Comparison of ENCODE assay signal across 19 mouse cellular contexts in the genomic region with DNA sequence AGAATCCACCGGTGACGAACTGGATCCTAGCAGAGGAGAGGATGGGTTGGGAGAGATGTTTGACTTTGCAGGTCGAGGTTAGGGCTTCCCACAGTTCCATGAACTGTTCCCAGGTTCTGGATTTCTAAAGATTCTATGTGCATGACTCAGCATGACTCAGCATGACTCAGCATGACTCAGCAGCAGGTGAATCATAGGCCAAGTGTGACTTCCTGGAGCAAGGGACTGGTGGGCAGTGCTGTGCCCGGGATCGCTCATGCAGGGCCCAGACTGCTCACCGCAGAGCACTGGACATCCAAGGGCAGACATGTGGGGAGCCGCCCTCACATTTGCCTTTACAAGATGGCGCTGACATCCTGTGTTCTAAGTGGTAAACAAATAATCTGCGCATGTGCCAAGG.
DNase-seq lines count a peak whose midpoint lies in the region; ATAC-seq and TF ChIP-seq lines count a peak whose summit lies in the region.
"Had no signal": no experiment of that assay in that cellular context is flagged by ENCODE, and none has a peak within 500 bp of the region (broad histone marks: within the 10 kb centered on the region; RNA-seq: fewer than 3 reads in every experiment).

No protein-coding gene starts in this region.

- H3K9me3 ChIP-seq in kidney, postnatal 0 days (replicated peaks; ENCODE audit: low read length), result no peaks in the 10 kb centered on the region
- H3K9me3 ChIP-seq: embryonic facial prominence, embryonic 10.5 days; heart, embryonic 12.5 days; limb, embryonic 15.5 days; liver, embryonic 15.5 days had no signal

- H3K4me3 ChIP-seq in kidney, postnatal 0 days (replicated peaks; ENCODE audit: low read depth, low read length), result no peak overlapping the region
- no peak overlapping the region for H3K4me3 ChIP-seq in layer of hippocampus, adult 2 months
- H3K4me3 ChIP-seq: embryonic facial prominence, embryonic 10.5 days; heart, embryonic 12.5 days; limb, embryonic 15.5 days; liver, embryonic 15.5 days had no signal

- no peak overlapping the region for H3K27ac ChIP-seq in kidney, postnatal 0 days
- no peak overlapping the region for H3K27ac ChIP-seq in layer of hippocampus, adult 2 months
- H3K27ac ChIP-seq: embryonic facial prominence, embryonic 10.5 days; hindbrain, embryonic 14.5 days; limb, embryonic 15.5 days; liver, embryonic 15.5 days had no signal

- no peak for TF ChIP-seq CTCF in kidney, postnatal 0 days (IDR thresholded peaks at IDR 0.05; ENCODE audit: low read depth)
- no peak for TF ChIP-seq CTCF in layer of hippocampus, adult 2 months (conservative IDR thresholded peaks at IDR 0.05)

- DNase-seq in kidney, postnatal 0 days (ENCODE audit: low spot score), result no peak
- no peak for DNase-seq in kidney, postnatal 25 days
- DNase-seq in 416B (ENCODE audit: low read depth), result peak; percentile 17
- peak; percentile 46 for DNase-seq in Muller cell, postnatal 12 days (ENCODE audit: inconsistent ontology term)
- DNase-seq in brain, adult 2 months (ENCODE audit: low read depth, low spot score), result peak; percentile 63
- no peak for DNase-seq in layer of hippocampus, adult 2 months (ENCODE audit: low spot score in 2 of 2)
- no peak for DNase-seq in testis, postnatal 14 days (ENCODE audit: low spot score)
- DNase-seq: cerebellum, adult 2 months; kidney, adult 8-10 months; kidney, postnatal 4 days; spleen, adult 18-20 months; thymus, adult 2 months had no signal

- H3K36me3 ChIP-seq in kidney, postnatal 0 days (ENCODE audit: insufficient read depth, low read length), result no peaks in the 10 kb centered on the region
- H3K36me3 ChIP-seq: embryonic facial prominence, embryonic 10.5 days; heart, embryonic 12.5 days; limb, embryonic 15.5 days; liver, embryonic 15.5 days had no signal

- no peaks in the 10 kb centered on the region for H3K4me1 ChIP-seq in kidney, postnatal 0 days (replicated peaks; ENCODE audit: insufficient read depth, low read length)
- H3K4me1 ChIP-seq: heart, embryonic 12.5 days; limb, embryonic 15.5 days; liver, embryonic 15.5 days had no signal

- ATAC-seq in kidney, postnatal 0 days (replicated peaks; ENCODE audit: low FRiP score, low read depth), result 0 out of 2 replicates have a peak, but pooled peaks have one; percentile 29
- no peak for ATAC-seq in CD4-positive, CD25-positive, alpha-beta regulatory T cell, adult 4 months

- WGBS in kidney, postnatal 0 days, result 94% methylated on average over 9 of the region's 9 CpGs

- no peak overlapping the region for H3K4me2 ChIP-seq in kidney, postnatal 0 days (ENCODE audit: low read length)
- H3K4me2 ChIP-seq: heart, embryonic 12.5 days; hindbrain, embryonic 14.5 days; limb, embryonic 15.5 days; liver, embryonic 15.5 days; midbrain, embryonic 11.5 days had no signal

- no peaks in the 10 kb centered on the region for H3K27me3 ChIP-seq in kidney, postnatal 0 days (ENCODE audit: insufficient read depth, low read length)
- H3K27me3 ChIP-seq: limb, embryonic 15.5 days; liver, embryonic 15.5 days had no signal

- H3K9ac ChIP-seq in kidney, postnatal 0 days (ENCODE audit: low read depth, low read length), result no peak overlapping the region
- H3K9ac ChIP-seq: heart, embryonic 12.5 days; hindbrain, embryonic 14.5 days; limb, embryonic 15.5 days; liver, embryonic 15.5 days had no signal

Comparison
In these comparisons a context has a peak if more than half of its experiments do, and no peak if none do; other contexts are left out.
1. DNase-seq: peak in 416B (single experiment), Muller cell, postnatal 12 days (single experiment) and brain, adult 2 months (single experiment); none in kidney, postnatal 0 days (single experiment), kidney, postnatal 25 days (0 of 2), layer of hippocampus, adult 2 months (0 of 2) and testis, postnatal 14 days (single experiment).